Mouse (Mus musculus) G1E (cell line): ENCODE measurements at regions not wholly inside any gene's neighbourhood (a gene's known extent, or its start where the extent isn't known, plus 50 kb on each side); places are given as distances from the start of the nearest gene placed in this dataset.

ENCODE experiments used
- CTCF ChIP-seq: IDR thresholded peaks from 2 replicates; pipeline ENCODE4 v1.5.1; 2012; ENCODE audit warnings: low read depth, low read length, inconsistent platforms, mixed read lengths
- GATA1 ChIP-seq: IDR thresholded peaks from 2 replicates; pipeline ENCODE4 v1.6.1; 2012; ENCODE audit warnings: borderline replicate concordance, low read length, inconsistent platforms, mixed read lengths
- GATA2 ChIP-seq: IDR thresholded peaks from 2 replicates; pipeline ENCODE4 v1.6.1; 2012; ENCODE audit warnings: low read depth, low read length, inconsistent platforms, borderline replicate concordance
- POLR2AphosphoS5 ChIP-seq: IDR thresholded peaks from 2 replicates; pipeline ENCODE4 v1.6.1; 2012; ENCODE audit warnings: low read depth, low read length, inconsistent platforms; ENCODE audit not compliant: insufficient replicate concordance
- TAL1 ChIP-seq: conservative IDR thresholded peaks from 2 replicates; pipeline ENCODE4 v1.6.1; 2012; ENCODE audit warnings: low read depth, low read length, inconsistent platforms, mixed read lengths

GRCm38 (mm10) chr3:143835611-143836240 lies 369.3 kb downstream of the Lmo4 start:
- TF ChIP-seq CTCF, result no peak
- no peak for TF ChIP-seq TAL1
- no peak for TF ChIP-seq POLR2AphosphoS5
- TF ChIP-seq GATA1, result no peak
- no peak for TF ChIP-seq GATA2
